Mouse (Mus musculus) small intestine, adult 2 months (tissue): ENCODE measurements around the gene Dab2ip.

Source experiments
- CTCF ChIP-seq: fragments of 200-500 bp; IDR thresholded peaks from 2 replicates; pipeline ENCODE4 v1.5.1; 2012; ENCODE audit warnings: low read depth, mild to moderate bottlenecking, control low read depth, inconsistent platforms, low read length, moderate library complexity, mixed read lengths; ENCODE audit not compliant: insufficient replicate concordance, insufficient read length; ENCODE audit errors: extremely low read depth
- POLR2A ChIP-seq: fragments of 200-500 bp; IDR thresholded peaks from 2 replicates; pipeline ENCODE4 v1.6.1; 2012; ENCODE audit warnings: low read depth, mild to moderate bottlenecking, control low read depth, inconsistent platforms, low read length, moderate library complexity

DNA sequence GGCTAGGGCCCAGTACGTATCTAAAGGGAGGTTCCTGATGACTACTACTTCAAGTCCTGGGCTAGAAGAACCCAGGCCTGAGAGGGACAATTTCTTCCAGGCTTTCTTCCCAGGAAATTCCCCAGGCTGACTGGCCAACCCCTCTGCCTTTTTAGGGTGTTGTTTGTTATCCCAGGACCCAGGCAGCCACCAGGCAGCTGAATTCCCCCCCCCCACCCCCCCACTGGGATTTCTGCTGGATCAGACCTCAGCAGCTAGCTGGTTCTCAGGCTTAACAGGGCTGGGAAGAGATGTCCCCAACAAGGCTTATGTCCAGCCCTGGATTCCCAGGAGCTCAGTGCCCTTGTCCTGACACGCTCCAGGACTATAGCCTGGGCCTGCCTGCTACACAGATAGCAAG is 142.9 kb downstream of the Dab2ip start:
- TF ChIP-seq POLR2A (no peak), CTCF (no peak)
